Mouse (Mus musculus): ENCODE measurements around the gene Rgmb.

Rgmb gene

DNA sequence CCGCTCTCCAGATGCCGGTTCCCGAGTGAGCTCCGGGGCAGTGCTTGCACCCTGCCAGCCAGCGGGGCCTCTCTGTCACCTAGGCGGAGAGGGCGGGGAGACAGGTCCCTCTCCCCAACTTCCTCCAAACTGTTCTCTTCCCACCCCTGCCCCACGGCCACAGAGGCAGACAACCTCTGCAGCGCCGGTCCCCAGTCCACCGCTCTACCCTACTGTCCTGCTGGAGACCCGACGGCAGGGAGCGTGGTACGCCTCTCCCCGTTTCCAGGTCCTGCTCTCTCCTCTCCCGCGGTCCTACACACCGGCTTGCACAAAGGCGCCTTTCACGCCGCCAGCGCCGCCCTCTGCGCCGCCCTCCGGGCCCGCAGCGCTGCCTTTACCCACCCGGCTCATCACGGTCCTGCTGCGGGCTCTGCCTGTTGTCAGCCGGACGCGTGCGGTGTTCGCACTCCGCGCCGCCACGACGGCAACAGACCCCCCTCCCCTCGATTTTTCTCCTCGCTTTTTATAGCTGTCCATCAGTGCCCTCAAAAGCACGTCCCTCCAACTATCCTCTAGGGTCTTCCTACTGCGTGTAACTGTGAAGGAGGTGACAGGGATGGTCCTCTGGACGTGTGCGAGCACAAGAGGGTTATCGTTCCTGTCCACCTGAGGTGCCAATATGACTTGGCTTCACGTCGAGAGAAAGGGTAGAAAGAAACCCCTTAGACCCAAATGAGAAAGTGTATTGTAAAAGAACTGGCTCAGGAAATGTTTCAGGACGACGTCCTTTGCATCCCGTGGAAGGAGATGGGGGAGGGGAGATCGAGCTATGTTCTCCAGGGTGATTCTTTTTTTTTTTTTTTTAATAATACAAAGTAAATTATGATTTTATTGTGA, at the start of gene Rgmb:
TSS of gene Rgmb (minus strand) at position 274 of the 879 bp plus-strand sequence.
- DNase-seq = peak; percentile 53

DNA sequence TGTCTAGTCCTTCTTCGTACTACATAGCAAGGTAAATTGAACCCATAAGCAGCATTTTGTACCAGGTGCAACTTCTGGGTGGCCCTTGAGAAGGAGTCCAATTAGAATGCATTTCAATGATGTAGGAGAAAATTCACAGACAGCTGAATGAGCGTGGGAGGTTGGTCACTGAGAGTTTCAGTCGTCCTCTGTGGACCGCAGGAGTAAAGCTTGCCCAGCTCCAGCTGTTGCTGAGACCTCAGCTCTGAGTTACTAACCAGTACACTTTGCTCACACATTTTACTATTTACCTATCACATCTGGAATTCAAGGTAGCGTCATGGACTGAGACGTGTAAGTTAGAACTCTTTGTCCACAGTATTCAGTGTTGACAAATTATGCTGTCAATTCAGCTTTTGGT, 43.9 kb upstream of the Rgmb start:
- DNase-seq = no peak

GRCm38 (mm10) chr17:15872093-15872492, 41.3 kb upstream of the Rgmb start:
- DNase-seq = no peak

DNA sequence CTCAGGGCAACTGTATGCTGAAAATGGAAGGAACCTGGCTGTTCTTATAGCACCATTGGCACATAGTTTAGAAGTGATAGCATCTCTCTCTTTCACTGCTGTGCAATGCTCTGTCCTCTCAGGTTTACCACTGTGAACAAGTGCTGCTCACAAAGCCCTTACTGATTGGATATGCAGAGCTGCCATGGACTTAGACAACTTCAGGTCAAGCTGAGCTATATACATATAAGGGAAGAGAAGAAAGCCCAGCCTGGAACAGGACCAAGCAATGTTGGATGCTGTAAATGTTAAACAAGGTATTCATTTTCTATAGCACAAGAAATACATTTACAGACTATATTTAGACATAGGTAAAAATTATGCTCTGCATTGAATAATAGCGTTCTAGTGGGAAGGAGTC, 34.4 kb upstream of the Rgmb start:
- no peak for DNase-seq

GRCm38 (mm10) chr17:15862355-15862754, 31.5 kb upstream of the Rgmb start:
- DNase-seq = no peak

GRCm38 (mm10) chr17:15853121-15853520, 22.3 kb upstream of the Rgmb start:
- DNase-seq = no peak

DNA sequence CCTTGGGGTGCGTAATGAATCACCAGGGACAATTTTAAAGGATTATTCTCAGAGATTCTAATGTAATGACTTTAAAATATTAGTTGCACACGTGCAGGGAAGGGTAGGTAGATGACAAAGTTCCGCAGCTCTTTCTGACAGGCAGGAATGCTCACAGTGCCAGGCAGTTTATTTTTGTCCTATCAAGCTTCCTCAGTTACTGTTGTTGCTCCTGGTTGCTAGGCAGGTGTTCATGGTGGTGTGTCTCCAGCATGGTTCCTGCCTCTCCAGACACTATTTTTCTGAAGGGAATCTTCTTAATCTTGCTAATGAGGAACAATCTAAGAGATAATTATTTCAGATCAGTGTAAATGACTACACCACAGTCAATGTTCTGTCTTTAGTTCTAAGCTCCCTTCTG, 19.7 kb upstream of the Rgmb start:
- no peak for DNase-seq

DNA sequence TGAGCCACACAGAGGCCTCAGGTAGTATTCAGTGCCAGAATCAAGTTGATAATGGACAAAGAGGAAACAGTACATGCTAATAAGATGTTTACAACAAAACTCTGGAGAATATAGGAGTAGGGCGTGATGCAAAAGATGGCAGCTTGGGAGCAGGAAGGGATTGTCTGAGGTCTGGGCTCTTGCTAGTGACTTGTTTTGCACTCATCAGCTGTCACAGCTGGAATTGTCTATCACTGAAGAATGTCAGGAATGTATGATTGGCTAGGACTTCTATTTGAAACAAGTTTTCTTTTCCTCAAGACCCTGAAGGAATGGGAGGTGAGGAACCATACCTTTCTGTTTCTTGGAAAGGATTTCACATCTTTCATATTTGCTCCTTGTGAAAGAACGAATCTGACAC, 10.6 kb upstream of the Rgmb start:
- DNase-seq = no peak

DNA sequence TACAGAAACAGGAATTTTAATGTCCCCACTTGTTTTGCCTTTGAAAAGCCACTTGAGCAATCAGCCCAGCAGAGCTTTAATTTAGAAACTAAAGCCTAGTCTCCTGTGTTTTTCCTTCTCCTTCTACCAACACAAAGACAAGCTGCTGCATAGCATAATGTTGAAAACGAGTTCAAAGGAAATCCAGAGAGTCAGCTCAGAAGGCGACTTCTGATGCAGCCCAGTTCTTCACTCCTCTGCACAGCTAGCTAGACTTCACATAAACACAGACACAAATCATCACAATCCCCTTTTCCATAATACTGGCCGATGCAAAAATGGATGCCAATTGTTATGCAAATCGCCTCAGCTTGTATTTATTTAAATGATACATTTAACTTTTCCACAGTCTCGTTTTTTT, 1.6 kb upstream of the Rgmb start:
- DNase-seq = no peak

GRCm38 (mm10) chr17:15831810-15832209, 971 bp upstream of the Rgmb start:
- DNase-seq = peak; percentile 53

- DNase-seq = peak; percentile 46
Measured at GRCm38 (mm10) chr17:15830171-15830765, 571 bp downstream of the Rgmb start.

DNA sequence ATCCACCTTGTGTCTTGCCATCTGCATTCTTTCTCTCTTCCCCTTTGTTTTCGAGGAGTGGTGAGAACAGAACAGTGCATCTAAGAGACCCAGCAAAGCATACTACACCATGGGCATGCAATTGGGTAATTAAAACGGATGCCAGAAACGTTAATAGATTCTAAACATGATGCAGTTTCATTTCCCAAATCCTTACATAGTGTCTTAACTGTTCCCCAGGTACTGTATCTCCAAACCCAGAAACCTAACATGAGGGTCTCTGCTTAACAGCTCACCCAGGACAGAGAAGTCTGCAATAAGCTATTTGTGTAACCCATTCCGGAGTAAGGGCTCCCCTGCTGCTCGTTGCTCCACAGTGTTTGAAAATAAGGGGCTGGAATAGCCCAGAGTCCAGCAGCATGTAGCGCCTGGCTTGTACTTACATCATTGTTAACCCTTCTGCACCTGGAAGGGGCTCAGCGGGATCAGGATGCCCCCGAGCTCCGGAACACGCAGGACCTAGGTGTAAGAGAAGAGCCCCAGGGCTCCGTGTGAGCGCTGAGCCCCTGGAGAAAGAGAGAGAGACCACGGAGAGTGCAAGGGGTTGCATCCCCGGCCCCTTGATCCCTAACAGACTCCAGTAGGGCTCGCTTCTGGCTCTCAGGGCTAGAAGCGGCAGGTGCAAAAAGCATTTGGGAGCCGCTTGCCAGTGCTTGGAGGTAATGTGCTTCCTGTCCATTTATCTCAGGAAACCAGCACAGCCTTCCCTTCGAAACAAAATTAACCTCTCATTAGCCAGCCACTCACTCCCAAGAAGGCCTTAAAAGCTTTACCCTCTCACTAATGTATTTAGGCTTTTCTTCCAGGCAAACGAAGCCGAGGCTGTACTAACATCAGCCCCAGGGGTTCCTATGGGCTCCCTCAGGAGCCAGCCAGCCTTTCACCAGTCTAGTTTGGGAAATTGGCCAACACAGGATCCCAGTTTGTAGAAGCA, 1.4 kb downstream of the Rgmb start:
- DNase-seq = peak; percentile 36

- no peak for DNase-seq
Measured at GRCm38 (mm10) chr17:15828131-15828917, 2.5 kb downstream of the Rgmb start.

DNA sequence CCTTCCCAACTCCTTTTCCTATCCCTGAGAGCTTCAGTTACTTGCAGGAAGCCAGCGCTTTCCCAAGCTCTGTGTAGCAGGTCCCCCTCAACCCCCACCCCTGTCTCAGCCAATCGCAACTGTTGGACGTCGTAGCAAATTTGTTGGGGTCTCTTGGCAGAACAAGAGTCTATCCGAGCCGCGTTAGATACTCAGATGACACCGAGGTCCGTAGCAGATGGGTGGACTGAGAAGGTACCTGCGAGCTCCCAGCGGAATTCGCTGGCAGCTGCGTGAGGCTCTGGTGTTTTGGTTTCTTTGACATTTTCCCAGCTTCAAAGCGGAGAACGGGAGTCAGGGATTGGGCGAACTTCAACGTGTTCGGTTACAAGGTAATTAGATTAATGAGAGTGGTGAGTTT, 3.9 kb downstream of the Rgmb start:
- no peak for DNase-seq

- peak; percentile 100 for DNase-seq
Measured at GRCm38 (mm10) chr17:15826444-15826909, 4.4 kb downstream of the Rgmb start.

- DNase-seq = peak; percentile 75
Measured at GRCm38 (mm10) chr17:15825481-15826396, 5.1 kb downstream of the Rgmb start.

- no peak for DNase-seq
Measured at GRCm38 (mm10) chr17:15824854-15825253, 6.0 kb downstream of the Rgmb start.

DNA sequence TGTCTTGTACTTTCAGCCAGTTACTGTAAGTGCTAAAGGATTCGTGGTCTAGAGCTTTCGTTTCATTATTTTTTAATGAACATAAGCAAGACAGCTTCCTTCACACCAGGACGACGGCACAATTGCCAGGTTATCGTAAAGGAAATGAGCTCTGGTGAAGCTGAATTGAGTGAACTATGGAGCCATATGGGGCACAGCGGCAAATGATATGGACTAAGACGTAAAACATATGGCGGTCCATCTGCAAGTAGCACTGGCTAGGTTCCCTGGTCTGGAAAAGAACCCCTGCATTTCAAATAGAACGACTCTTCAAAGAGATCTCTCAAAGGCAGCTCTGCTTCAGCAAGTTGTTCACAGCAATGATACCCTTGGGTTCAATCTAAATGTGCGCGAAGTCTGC, 6.5 kb downstream of the Rgmb start:
- DNase-seq = no peak

DNA sequence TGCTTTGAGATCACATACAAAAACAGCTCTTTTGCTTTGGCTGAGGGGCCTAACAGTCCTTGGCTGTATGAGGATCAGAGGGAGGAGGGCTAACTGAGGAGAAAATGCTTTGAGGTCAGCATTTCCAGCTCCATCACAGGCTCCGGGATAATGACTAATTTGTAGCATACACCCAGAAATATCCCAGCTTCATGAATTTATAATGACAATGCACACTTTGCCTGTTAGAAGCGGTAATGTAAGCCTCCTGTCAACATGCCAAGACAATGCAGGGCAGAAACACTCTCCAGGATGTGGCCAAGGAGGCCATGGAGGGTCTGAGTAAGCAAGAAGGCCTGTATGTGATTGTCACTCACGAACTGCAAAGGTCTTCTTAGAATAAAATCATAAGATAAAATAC, 7.0 kb downstream of the Rgmb start:
- no peak for DNase-seq

- no peak for DNase-seq
Measured at GRCm38 (mm10) chr17:15823215-15823614, 7.6 kb downstream of the Rgmb start.

DNA sequence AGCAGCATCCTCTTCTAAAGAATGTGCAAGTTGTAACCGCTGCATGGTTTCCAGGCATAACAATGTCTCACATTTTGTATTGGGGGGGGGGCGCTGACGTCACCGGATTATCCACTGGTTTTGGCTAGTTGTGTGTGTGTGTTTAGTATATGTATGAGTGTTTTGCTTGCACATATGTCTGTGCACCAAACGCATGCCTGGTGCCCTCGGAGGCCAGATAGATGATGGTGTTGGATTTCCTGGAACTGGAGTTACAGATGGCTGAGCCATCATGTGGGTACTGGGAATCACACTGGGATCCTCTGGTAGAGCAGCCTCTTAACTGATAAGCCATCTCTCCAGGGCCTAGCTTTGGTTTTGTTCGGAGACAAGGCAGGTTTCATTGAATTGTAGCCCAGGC, 8.5 kb downstream of the Rgmb start:
- DNase-seq = no peak

Data from kidney, postnatal 10 days (tissue).